Comparison of ENCODE assay signal across 23 mouse cellular contexts in the genomic region with DNA sequence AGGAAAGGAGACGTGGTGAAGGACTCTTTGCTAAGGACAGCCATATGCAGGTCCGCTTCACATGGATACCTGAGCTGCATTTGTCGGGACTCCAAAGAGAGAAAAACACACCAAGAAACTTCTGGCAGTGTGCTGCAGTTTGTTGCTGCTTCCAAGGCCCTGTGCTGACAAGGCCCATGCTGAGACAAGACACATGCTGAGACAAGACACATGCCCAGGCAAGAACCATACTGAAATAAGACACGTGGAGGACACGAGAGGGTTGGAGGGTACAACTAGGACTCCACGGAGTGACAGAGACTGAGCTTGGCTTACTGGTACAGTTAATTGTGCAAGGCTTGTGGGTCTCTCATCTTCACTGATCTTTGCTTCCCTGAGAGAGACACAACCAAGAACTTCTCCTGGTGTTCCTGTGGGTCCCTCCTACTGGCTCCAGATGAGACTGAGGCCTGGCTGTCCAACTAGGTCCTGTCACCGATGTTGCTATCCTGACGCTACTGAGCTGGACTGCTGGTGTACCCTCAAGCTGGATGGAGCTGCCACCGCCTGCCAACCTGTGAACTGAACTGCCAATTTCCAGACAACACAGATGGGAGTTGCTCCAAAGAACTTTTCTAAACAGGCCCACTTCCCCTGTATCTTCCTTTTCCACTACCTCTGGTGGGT.
"Had no signal": no experiment of that assay in that cellular context is flagged by ENCODE, and none has a peak within 500 bp of the region (broad histone marks: within the 10 kb centered on the region; RNA-seq: fewer than 3 reads in every experiment).

No protein-coding gene starts in this region.

- H3K27ac ChIP-seq: limb, embryonic 10.5 days; limb, embryonic 13.5 days; liver, embryonic 12.5 days; liver, embryonic 15.5 days; lung, embryonic 15.5 days; midbrain, embryonic 10.5 days; midbrain, embryonic 13.5 days; neural tube, embryonic 13.5 days; stomach, embryonic 15.5 days had no signal

- DNase-seq: kidney, postnatal 25 days; layer of hippocampus, adult 9-11 months; liver; lung, adult 18-20 months; lung, postnatal 10 days; lung, postnatal 36 days; retina, postnatal 1 day; right cerebral cortex, postnatal 25 days; spleen, adult 18-20 months; thymus, postnatal 25 days had no signal

- H3K4me2 ChIP-seq: limb, embryonic 13.5 days; liver, embryonic 12.5 days; liver, embryonic 15.5 days; lung, embryonic 15.5 days; midbrain, embryonic 13.5 days; neural tube, embryonic 13.5 days; stomach, embryonic 15.5 days had no signal

- H3K27me3 ChIP-seq: limb, embryonic 13.5 days; liver, embryonic 12.5 days; liver, embryonic 15.5 days; lung, embryonic 15.5 days; megakaryocyte, embryonic 14.5 days; midbrain, embryonic 13.5 days; neural tube, embryonic 13.5 days; stomach, embryonic 15.5 days had no signal

- ATAC-seq: liver, embryonic 12.5 days; midbrain, embryonic 13.5 days; midbrain, embryonic 16.5 days had no signal

- H3K36me3 ChIP-seq: midbrain, embryonic 13.5 days; stomach, embryonic 15.5 days had no signal

- H3K9ac ChIP-seq: limb, embryonic 13.5 days; liver, embryonic 12.5 days; liver, embryonic 15.5 days; lung, embryonic 15.5 days; midbrain, embryonic 13.5 days; neural tube, embryonic 13.5 days; stomach, embryonic 15.5 days had no signal

- H3K4me3 ChIP-seq: layer of hippocampus, adult 2 months; limb, embryonic 10.5 days; limb, embryonic 13.5 days; liver, embryonic 12.5 days; liver, embryonic 15.5 days; lung, embryonic 15.5 days; megakaryocyte, embryonic 14.5 days; midbrain, embryonic 10.5 days; midbrain, embryonic 13.5 days; myocyte; neural tube, embryonic 13.5 days; stomach, embryonic 15.5 days had no signal

- H3K9me3 ChIP-seq: limb, embryonic 10.5 days; limb, embryonic 13.5 days; liver, embryonic 12.5 days; liver, embryonic 15.5 days; lung, embryonic 15.5 days; megakaryocyte, embryonic 14.5 days; midbrain, embryonic 10.5 days; midbrain, embryonic 13.5 days; neural tube, embryonic 13.5 days; stomach, embryonic 15.5 days had no signal
